Mouse (Mus musculus) neural tube, embryonic 14.5 days (tissue): ENCODE measurements at regions not wholly inside any gene's neighbourhood (a gene's known extent, or its start where the extent isn't known, plus 50 kb on each side); places are given as distances from the start of the nearest gene placed in this dataset.

ENCODE experiments used
- ATAC-seq: fragments of 200-750 bp; cut with Nextera tagmentation; 2 replicates; pipeline ENCODE4 v1.8.0; 2017; ENCODE audit warnings: low read depth, mild to moderate bottlenecking, moderate TSS enrichment, moderate library complexity
- H3K27ac ChIP-seq: fragments of 300-500 bp; sonication (generic); 2 replicates; pipeline ENCODE4 v1.5.1; 2014; ENCODE audit warnings: low read depth, mild to moderate bottlenecking, control low read depth, low read length, moderate library complexity, mixed read lengths
- H3K27me3 ChIP-seq: fragments of 300-500 bp; sonication (generic); 2 replicates; pipeline ENCODE4 v1.6.1; 2014; ENCODE audit warnings: low read length; ENCODE audit not compliant: control insufficient read depth, insufficient read depth
- H3K36me3 ChIP-seq: fragments of 300-500 bp; sonication (generic); 2 replicates; pipeline ENCODE4 v1.6.1; 2014; ENCODE audit warnings: low read length, mixed read lengths; ENCODE audit not compliant: control insufficient read depth, insufficient read depth
- H3K4me1 ChIP-seq: fragments of 300-500 bp; sonication (generic); 2 replicates; pipeline ENCODE4 v1.6.1; 2014; ENCODE audit warnings: low read length; ENCODE audit not compliant: control insufficient read depth, insufficient read depth
- H3K4me2 ChIP-seq: fragments of 300-500 bp; sonication (generic); 2 replicates; pipeline ENCODE4 v1.6.1; 2014; ENCODE audit warnings: mild to moderate bottlenecking, low read depth, low read length, control low read depth
- H3K4me3 ChIP-seq: fragments of 300-500 bp; sonication (generic); 2 replicates; pipeline ENCODE4 v1.5.1; 2014; ENCODE audit warnings: low read depth, low read length, control low read depth, mixed read lengths
- H3K9ac ChIP-seq: fragments of 300-500 bp; sonication (generic); replicated peaks from 2 replicates; pipeline ENCODE4 v1.6.1; 2014; ENCODE audit warnings: low read depth, mild to moderate bottlenecking, control low read depth, low read length, mixed read lengths
- H3K9me3 ChIP-seq: fragments of 300-500 bp; sonication (generic); 2 replicates; pipeline ENCODE4 v1.6.1; 2016; ENCODE audit warnings: low read length; ENCODE audit not compliant: control insufficient read depth
- WGBS: fragments of 180-500 bp; shearing (Covaris S2); extraction: QIAGEN DNeasy Blood & Tissue Kit; methylation state at CpG from one replicate; pipeline ENCODE4 v1.1.7; 2014; 5-methylcytosine and 5-hydroxymethylcytosine counted together

- WGBS: 52% methylated on average over 1 of the region's 1 CpGs
- H3K4me1 ChIP-seq: no peaks in the 10 kb centered on the region
- ATAC-seq: no peak
- no peak overlapping the region for H3K9ac ChIP-seq
- H3K9me3 ChIP-seq: no peaks in the 10 kb centered on the region
- H3K4me2 ChIP-seq: no peak overlapping the region
- no peaks in the 10 kb centered on the region for H3K27me3 ChIP-seq
- no peak overlapping the region for H3K27ac ChIP-seq
- no peak overlapping the region for H3K4me3 ChIP-seq
- H3K36me3 ChIP-seq: no peaks in the 10 kb centered on the region
Measured at GRCm38 (mm10) chr11:109046446-109046845, 97.7 kb downstream of the E030025P04Rik start.

- Histone ChIP-seq H3K4me2 (no peak overlapping the region), H3K9ac (no peak overlapping the region), H3K36me3 (no peaks in the 10 kb centered on the region), H3K4me1 (no peaks in the 10 kb centered on the region), H3K27ac (no peak overlapping the region), H3K4me3 (no peak overlapping the region), H3K9me3 (no peaks in the 10 kb centered on the region), H3K27me3 (no peaks in the 10 kb centered on the region)
- WGBS: 33% methylated on average over 7 of the region's 7 CpGs
- no peak for ATAC-seq
Measured at GRCm38 (mm10) chr11:109040519-109040916, 103.7 kb downstream of the E030025P04Rik start.

- no peak overlapping the region for H3K9ac ChIP-seq
- no peak overlapping the region for H3K4me3 ChIP-seq
- 69% methylated on average over 6 of the region's 6 CpGs for WGBS
- H3K4me2 ChIP-seq: no peak overlapping the region
- H3K9me3 ChIP-seq: no peaks in the 10 kb centered on the region
- H3K27ac ChIP-seq: no peak overlapping the region
- H3K36me3 ChIP-seq: no peaks in the 10 kb centered on the region
- H3K4me1 ChIP-seq: no peaks in the 10 kb centered on the region
- H3K27me3 ChIP-seq: no peaks in the 10 kb centered on the region
- ATAC-seq: no peak
Measured at GRCm38 (mm10) chr11:109039792-109040518, 104.2 kb downstream of the E030025P04Rik start.

- H3K9ac ChIP-seq: no peak overlapping the region
- no peak overlapping the region for H3K27ac ChIP-seq
- H3K9me3 ChIP-seq: no peaks in the 10 kb centered on the region
- no peaks in the 10 kb centered on the region for H3K36me3 ChIP-seq
- no peaks in the 10 kb centered on the region for H3K4me1 ChIP-seq
- no peak overlapping the region for H3K4me3 ChIP-seq
- no peak overlapping the region for H3K4me2 ChIP-seq
- no peaks in the 10 kb centered on the region for H3K27me3 ChIP-seq
- WGBS: 81% methylated on average over 10 of the region's 10 CpGs
- no peak for ATAC-seq
Measured at GRCm38 (mm10) chr11:109039060-109039791, 104.9 kb downstream of the E030025P04Rik start.

GRCm38 (mm10) chr11:109038136-109038535, 106.0 kb downstream of the E030025P04Rik start:
- no peak overlapping the region for H3K4me3 ChIP-seq
- H3K4me2 ChIP-seq: no peak overlapping the region
- no peaks in the 10 kb centered on the region for H3K36me3 ChIP-seq
- H3K27ac ChIP-seq: no peak overlapping the region
- ATAC-seq: no peak
- H3K4me1 ChIP-seq: no peaks in the 10 kb centered on the region
- no peaks in the 10 kb centered on the region for H3K9me3 ChIP-seq
- H3K27me3 ChIP-seq: no peaks in the 10 kb centered on the region
- H3K9ac ChIP-seq: no peak overlapping the region
- 93% methylated on average over 7 of the region's 7 CpGs for WGBS

GRCm38 (mm10) chr11:109034596-109034995, 109.6 kb downstream of the E030025P04Rik start:
- Histone ChIP-seq H3K4me1 (no peaks in the 10 kb centered on the region), H3K36me3 (no peaks in the 10 kb centered on the region), H3K27ac (no peak overlapping the region), H3K9ac (no peak overlapping the region), H3K4me2 (no peak overlapping the region), H3K27me3 (no peaks in the 10 kb centered on the region), H3K9me3 (no peaks in the 10 kb centered on the region), H3K4me3 (no peak overlapping the region)
- ATAC-seq: no peak
- WGBS: 85% methylated on average over 1 of the region's 1 CpGs

- Histone ChIP-seq H3K36me3 (no peaks in the 10 kb centered on the region), H3K9ac (no peak overlapping the region), H3K27me3 (no peaks in the 10 kb centered on the region), H3K27ac (no peak overlapping the region), H3K9me3 (no peaks in the 10 kb centered on the region), H3K4me1 (no peaks in the 10 kb centered on the region), H3K4me3 (no peak overlapping the region), H3K4me2 (no peak overlapping the region)
- 46% methylated on average over 4 of the region's 4 CpGs for WGBS
- no peak for ATAC-seq
Measured at GRCm38 (mm10) chr11:109034072-109034471, 110.1 kb downstream of the E030025P04Rik start.

- no peaks in the 10 kb centered on the region for H3K9me3 ChIP-seq
- ATAC-seq: peak; percentile 68
- H3K4me3 ChIP-seq: no peak overlapping the region
- H3K27me3 ChIP-seq: no peaks in the 10 kb centered on the region
- H3K9ac ChIP-seq: no peak overlapping the region
- WGBS: 17% methylated on average over 6 of the region's 6 CpGs
- no peak overlapping the region for H3K4me2 ChIP-seq
- H3K36me3 ChIP-seq: no peaks in the 10 kb centered on the region
- no peaks in the 10 kb centered on the region for H3K4me1 ChIP-seq
- peak overlapping the region; percentile 28; the same call in 1 of the 2 replicates for H3K27ac ChIP-seq
Measured at GRCm38 (mm10) chr11:109032729-109033128, 111.4 kb downstream of the E030025P04Rik start.

- ATAC-seq: no peak
- no peaks in the 10 kb centered on the region for H3K27me3 ChIP-seq
- 18% methylated on average over 3 of the region's 3 CpGs for WGBS
- no peak overlapping the region for H3K4me3 ChIP-seq
- H3K4me2 ChIP-seq: no peak overlapping the region
- H3K4me1 ChIP-seq: no peaks in the 10 kb centered on the region
- H3K36me3 ChIP-seq: no peaks in the 10 kb centered on the region
- H3K9ac ChIP-seq: no peak overlapping the region
- H3K9me3 ChIP-seq: no peaks in the 10 kb centered on the region
- H3K27ac ChIP-seq: no peak overlapping the region
Measured at GRCm38 (mm10) chr11:109030486-109030885, 110.3 kb downstream of the Axin2 start.
